Mouse (Mus musculus): ENCODE results near the gene Nelfb. TPM values are rescaled to one million over a fixed set of nuclear protein-coding genes. Genes with fewer than 3 reads are reported as not detected.
A peak's percentile ranks its signal among the peaks of the same experiment; 100 is the strongest.
"Not testable (repeated sequence)": the region's sequence is repeated elsewhere in the genome, so short reads cannot be mapped to it uniquely, and the experiment has no call there.

Nelfb gene
- 99.1 and 107 TPM in 2 replicates for polyA plus RNA-seq (2014; fragmentation: Nextera tagmentation; extraction: Ambion mirVana)

DNA sequence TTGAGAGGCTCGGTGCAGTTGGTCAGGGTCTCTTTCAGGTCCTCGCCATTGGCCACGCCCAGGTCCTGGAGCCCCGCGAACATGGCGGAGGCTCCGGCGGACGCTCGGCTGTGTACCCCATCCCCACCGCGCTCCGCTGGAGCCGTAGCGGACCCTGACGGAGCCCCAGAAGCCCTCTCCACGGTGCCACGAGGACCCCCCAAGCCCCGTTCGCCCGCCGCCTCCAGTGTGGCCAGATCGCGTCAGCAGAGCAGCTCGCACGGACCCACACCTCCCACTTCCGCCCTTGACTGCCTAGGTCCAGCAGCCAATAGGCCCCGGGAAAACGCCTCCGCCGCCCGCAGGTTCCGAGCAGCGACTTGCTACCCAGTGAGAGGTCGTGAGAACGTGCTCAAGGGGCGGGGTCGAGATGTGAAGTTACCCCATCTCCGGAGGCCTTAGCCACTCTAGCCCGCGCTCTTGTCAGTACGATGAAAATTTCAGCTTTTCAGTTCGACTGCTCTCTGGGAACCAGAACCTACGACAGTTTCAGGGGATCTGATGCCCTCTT, at the start of gene Nelfb:
Gene Nelfb (minus strand): TSS at position 369 of the 550 bp plus-strand sequence.
- DNase-seq (ENCODE audit: low spot score) (peak; percentile 98), ATAC-seq (replicated peaks; ENCODE audit: low FRiP score, low TSS enrichment, low read depth) (peak; percentile 92)
- Histone ChIP-seq H3K9me3 (ENCODE audit: control insufficient read depth, low read length) (no peaks in the 10 kb centered on the region), H3K4me3 (ENCODE audit: low read depth, low read length) (peak within 1 kb of the TSS; percentile 99), H3K9ac (ENCODE audit: low read length) (peak within 1 kb of the TSS; percentile 89), H3K36me3 (ENCODE audit: control insufficient read depth, insufficient read depth, low read length) (peaks cover 35% of the 10 kb centered on the region), H3K4me2 (ENCODE audit: low read length) (peak within 1 kb of the TSS; percentile 95), H3K27ac (ENCODE audit: low read depth) (peak within 1 kb of the TSS; percentile 83), H3K4me1 (replicated peaks; ENCODE audit: control insufficient read depth, insufficient read depth, low read length) (peaks cover 15% of the 10 kb centered on the region), H3K27me3 (replicated peaks; ENCODE audit: control insufficient read depth, insufficient read depth, low read length) (no peaks in the 10 kb centered on the region)
- WGBS, result 1% methylated on average over 41 of the region's 44 CpGs

DNA sequence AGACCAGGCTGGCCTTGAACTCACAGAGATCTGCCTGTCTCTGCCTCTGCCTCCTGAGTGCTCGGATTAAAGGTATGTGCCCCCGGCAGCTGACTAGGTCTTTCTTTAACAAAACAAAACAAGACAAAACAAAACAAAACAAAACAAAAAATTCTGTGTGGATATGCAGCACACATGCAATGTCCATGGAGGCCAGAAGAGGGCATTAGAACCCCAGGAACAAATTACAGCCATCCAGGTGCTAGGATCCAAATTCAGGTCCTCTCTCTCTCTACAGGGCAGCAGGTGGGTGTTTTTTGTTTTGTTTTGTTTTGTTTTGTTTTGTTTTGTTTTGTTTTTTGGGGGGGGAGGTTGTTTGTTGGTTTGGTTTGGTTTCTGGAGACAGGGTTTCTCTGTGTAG, 47.6 kb upstream of the Nelfb start:
- H3K9me3 ChIP-seq (ENCODE audit: control insufficient read depth, low read length), result no peaks in the 10 kb centered on the region
- WGBS, result 69% methylated on average over 2 of the region's 2 CpGs

DNA sequence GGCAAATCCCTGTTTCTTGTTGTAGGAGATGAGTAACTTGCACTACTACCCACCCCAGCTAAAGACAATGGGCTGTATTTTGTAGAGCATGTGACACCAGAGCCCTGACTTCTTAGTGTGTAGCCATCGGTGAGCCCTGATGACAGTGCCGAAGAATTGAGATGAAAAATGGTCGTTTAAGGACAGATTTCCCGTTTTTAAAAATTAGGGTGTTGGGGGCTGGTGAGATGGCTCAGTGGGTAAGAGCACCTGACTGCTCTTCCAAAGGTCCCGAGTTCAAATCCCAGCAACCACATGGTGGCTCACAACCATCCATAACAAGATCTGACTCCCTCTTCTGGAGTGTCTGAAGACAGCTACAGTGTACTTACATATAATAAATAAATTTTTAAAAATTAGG, 46.0 kb upstream of the Nelfb start:
- not testable (repeated sequence) for ATAC-seq (replicated peaks; ENCODE audit: low FRiP score, low TSS enrichment, low read depth); H3K9ac ChIP-seq (ENCODE audit: low read length); H3K27ac ChIP-seq (ENCODE audit: low read depth); H3K27me3 ChIP-seq (replicated peaks; ENCODE audit: control insufficient read depth, insufficient read depth, low read length); H3K9me3 ChIP-seq (ENCODE audit: control insufficient read depth, low read length); H3K36me3 ChIP-seq (ENCODE audit: control insufficient read depth, insufficient read depth, low read length); H3K4me2 ChIP-seq (ENCODE audit: low read length); DNase-seq (ENCODE audit: low spot score); H3K4me3 ChIP-seq (ENCODE audit: low read depth, low read length)
- H3K4me1 ChIP-seq (replicated peaks; ENCODE audit: control insufficient read depth, insufficient read depth, low read length), result peaks cover 11% of the 10 kb centered on the region
- 86% methylated on average over 5 of the region's 5 CpGs for WGBS

More for the DNA sequence above, 47.6 kb upstream of the Nelfb start:
- DNase-seq (ENCODE audit: low spot score), result no peak
- H3K27ac ChIP-seq (ENCODE audit: low read depth), result no peak overlapping the region
- H3K27me3 ChIP-seq (replicated peaks; ENCODE audit: control insufficient read depth, insufficient read depth, low read length), result peaks cover 5% of the 10 kb centered on the region; the same call in 1 of the 2 replicates
- no peak for ATAC-seq (replicated peaks; ENCODE audit: low FRiP score, low TSS enrichment, low read depth)
- H3K9ac ChIP-seq (ENCODE audit: low read length), result no peak overlapping the region
- H3K4me1 ChIP-seq (replicated peaks; ENCODE audit: control insufficient read depth, insufficient read depth, low read length), result peaks cover 16% of the 10 kb centered on the region
- H3K4me3 ChIP-seq (ENCODE audit: low read depth, low read length), result no peak overlapping the region
- no peaks in the 10 kb centered on the region for H3K36me3 ChIP-seq (ENCODE audit: control insufficient read depth, insufficient read depth, low read length)
- no peak overlapping the region for H3K4me2 ChIP-seq (ENCODE audit: low read length)

DNA sequence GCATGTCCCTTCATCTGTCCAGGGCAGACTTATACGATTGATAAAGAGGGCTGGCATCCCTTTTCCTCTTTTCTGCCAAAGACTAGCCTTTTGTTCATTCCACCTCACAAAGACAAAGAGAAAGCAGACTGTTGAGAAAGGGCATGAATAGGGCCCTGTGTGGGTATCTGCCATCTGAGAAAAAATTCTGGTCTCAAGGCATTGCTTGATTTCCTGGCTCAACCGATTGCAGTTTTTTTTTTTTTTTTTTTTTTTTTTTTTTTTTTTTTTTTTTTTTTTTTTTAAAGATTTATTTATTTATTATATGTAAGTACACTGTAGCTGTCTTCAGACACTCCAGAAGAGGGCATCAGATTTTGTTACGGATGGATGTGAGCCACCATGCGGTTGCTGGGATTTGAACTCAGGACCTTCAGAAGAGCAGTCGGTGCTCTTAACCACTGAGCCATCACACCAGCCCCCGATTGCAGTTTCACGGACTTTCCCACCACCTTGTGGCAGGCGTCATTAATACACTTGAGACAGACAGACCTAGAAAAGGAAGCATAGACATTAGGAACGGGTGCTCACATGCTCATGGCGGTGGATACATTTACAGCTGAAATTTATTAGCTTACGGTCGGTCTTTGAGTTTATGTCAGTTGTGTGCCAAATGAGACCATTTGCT, 45.3 kb upstream of the Nelfb start:
- peak overlapping the region; percentile 81; the same call in 1 of the 2 replicates for H3K9ac ChIP-seq (ENCODE audit: low read length)
- not testable (repeated sequence) for H3K36me3 ChIP-seq (ENCODE audit: control insufficient read depth, insufficient read depth, low read length); DNase-seq (ENCODE audit: low spot score); H3K9me3 ChIP-seq (ENCODE audit: control insufficient read depth, low read length); ATAC-seq (replicated peaks; ENCODE audit: low FRiP score, low TSS enrichment, low read depth); H3K27me3 ChIP-seq (replicated peaks; ENCODE audit: control insufficient read depth, insufficient read depth, low read length); H3K27ac ChIP-seq (ENCODE audit: low read depth)
- peak overlapping the region; percentile 82 for H3K4me2 ChIP-seq (ENCODE audit: low read length)
- WGBS, result 60% methylated on average over 10 of the region's 12 CpGs
- peaks cover 11% of the 10 kb centered on the region for H3K4me1 ChIP-seq (replicated peaks; ENCODE audit: control insufficient read depth, insufficient read depth, low read length)
- H3K4me3 ChIP-seq (ENCODE audit: low read depth, low read length), result peak overlapping the region; percentile 81

DNA sequence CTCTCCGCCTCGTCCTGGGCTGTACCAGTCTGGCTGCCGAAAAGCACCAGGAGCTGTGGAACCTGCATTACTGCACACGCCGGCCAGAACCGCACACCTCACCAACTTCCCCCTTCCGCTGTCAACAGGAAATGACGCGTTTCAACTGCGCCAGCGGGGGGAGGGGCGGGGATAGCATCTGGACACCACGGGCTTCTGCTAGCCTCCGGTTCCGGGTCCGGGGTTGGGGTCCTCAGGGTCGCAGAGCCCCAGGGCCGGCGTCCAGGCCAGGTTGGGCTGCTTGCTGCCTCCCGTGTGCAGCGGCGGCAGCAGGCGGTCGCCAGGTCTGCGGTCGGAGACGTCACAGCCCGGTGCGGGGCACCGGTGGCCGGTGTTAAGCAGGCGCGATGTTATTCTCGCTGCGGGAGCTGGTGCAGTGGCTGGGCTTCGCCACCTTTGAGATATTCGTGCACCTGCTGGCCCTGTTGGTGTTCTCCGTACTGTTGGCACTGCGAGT, 44.0 kb upstream of the Nelfb start, which contains the start of gene Tmem203:
Gene Tmem203 (plus strand): TSS at position 156 of the 496 bp plus-strand sequence.
- no peaks in the 10 kb centered on the region for H3K27me3 ChIP-seq (replicated peaks; ENCODE audit: control insufficient read depth, insufficient read depth, low read length)
- H3K4me3 ChIP-seq (ENCODE audit: low read depth, low read length), result peak within 1 kb of the TSS; percentile 81
- ATAC-seq (replicated peaks; ENCODE audit: low FRiP score, low TSS enrichment, low read depth) (peak; percentile 89), DNase-seq (ENCODE audit: low spot score) (peak; percentile 99)
- peaks cover 10% of the 10 kb centered on the region; the same call in 1 of the 2 replicates for H3K36me3 ChIP-seq (ENCODE audit: control insufficient read depth, insufficient read depth, low read length)
- under 1% methylated on average over 39 of the region's 39 CpGs for WGBS
- peak within 1 kb of the TSS; percentile 83 for H3K27ac ChIP-seq (ENCODE audit: low read depth)
- peak within 1 kb of the TSS; percentile 82 for H3K4me2 ChIP-seq (ENCODE audit: low read length)
- H3K4me1 ChIP-seq (replicated peaks; ENCODE audit: control insufficient read depth, insufficient read depth, low read length), result peaks cover 11% of the 10 kb centered on the region
- H3K9me3 ChIP-seq (ENCODE audit: control insufficient read depth, low read length), result no peaks in the 10 kb centered on the region
- peak within 1 kb of the TSS; percentile 81 for H3K9ac ChIP-seq (ENCODE audit: low read length)

DNA sequence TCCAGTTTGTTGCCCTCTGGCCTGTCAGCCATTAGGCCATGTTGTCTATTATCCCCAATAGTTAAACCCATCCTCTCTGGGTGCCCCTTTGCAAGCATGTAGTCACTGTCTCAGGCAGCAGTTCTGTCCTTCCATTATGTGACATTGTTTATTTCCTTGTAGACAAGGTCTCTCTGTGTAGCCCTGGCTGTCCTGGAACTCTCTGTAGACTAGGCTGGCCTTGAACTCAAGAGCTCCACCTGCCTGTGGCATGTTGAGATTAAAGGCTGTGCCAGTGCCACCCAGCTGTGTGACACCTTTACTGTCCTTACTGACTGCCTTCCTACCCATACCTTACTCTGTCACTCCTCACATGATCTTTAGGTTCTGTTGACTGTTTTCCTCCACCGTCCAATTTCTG, 41.0 kb upstream of the Nelfb start:
- whole genome bisulfite sequencing, result 91% methylated on average over 1 of the region's 1 CpGs
- Histone ChIP-seq H3K9me3 (ENCODE audit: control insufficient read depth, low read length) (no peaks in the 10 kb centered on the region), H3K4me1 (replicated peaks; ENCODE audit: control insufficient read depth, insufficient read depth, low read length) (peaks cover 11% of the 10 kb centered on the region), H3K27me3 (replicated peaks; ENCODE audit: control insufficient read depth, insufficient read depth, low read length) (no peaks in the 10 kb centered on the region), H3K4me3 (ENCODE audit: low read depth, low read length) (no peak overlapping the region), H3K9ac (ENCODE audit: low read length) (no peak overlapping the region), H3K27ac (ENCODE audit: low read depth) (no peak overlapping the region), H3K36me3 (ENCODE audit: control insufficient read depth, insufficient read depth, low read length) (peaks cover 33% of the 10 kb centered on the region), H3K4me2 (ENCODE audit: low read length) (no peak overlapping the region)
- DNase-seq (ENCODE audit: low spot score) (no peak), ATAC-seq (replicated peaks; ENCODE audit: low FRiP score, low TSS enrichment, low read depth) (no peak)

DNA sequence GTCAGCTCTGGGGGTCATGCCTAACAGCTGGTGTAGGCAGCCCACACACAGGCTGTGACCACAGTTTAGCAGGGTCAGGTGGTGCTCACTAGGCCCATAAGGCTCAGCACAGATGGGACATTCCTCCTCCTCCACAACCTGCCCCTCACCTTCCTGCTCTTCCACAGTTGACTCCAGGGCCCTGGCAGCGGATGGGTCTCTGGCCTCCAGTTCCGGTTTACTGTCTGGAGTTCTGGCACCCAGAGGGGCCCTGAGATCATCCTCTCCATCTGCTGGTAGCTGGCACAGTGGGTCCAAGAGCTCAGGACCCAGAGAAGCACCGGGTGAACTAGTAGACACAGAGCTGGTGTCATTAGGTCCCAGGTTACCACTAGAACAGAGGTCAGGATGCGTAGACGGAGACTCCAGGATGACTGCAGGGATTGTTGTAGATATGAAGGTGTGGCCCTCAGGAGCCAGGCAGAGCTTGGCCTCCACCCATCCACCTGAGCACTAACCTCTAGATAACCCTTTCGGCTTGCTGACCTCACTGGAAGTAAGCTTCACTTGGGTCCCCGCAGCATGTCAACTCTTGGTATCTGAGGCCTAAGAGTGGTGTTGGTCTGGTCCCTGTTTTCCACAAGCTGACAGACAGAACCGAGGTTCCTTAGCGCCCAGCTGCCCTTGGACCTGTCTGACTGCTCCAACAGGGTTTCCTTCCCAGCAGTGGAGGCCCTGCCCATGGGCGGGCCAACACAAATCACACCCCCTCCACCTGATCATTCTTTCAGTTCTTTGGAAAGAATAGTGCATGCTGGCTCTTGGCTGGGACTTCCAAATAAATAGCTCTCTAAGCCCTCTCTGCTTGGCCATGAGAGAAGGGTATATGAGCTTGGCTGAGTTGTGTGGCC, 35.1 kb upstream of the Nelfb start, which contains the start of gene AL732309.1:
Gene AL732309.1 (minus strand): TSS at position 681 of the 890 bp plus-strand sequence.
- Histone ChIP-seq H3K4me1 (replicated peaks; ENCODE audit: control insufficient read depth, insufficient read depth, low read length) (no peaks in the 10 kb centered on the region; the same call in 1 of the 2 replicates), H3K4me2 (ENCODE audit: low read length) (no peak within 1 kb of the TSS), H3K9ac (ENCODE audit: low read length) (no peak within 1 kb of the TSS), H3K36me3 (ENCODE audit: control insufficient read depth, insufficient read depth, low read length) (peaks cover 34% of the 10 kb centered on the region), H3K27ac (ENCODE audit: low read depth) (no peak within 1 kb of the TSS), H3K27me3 (replicated peaks; ENCODE audit: control insufficient read depth, insufficient read depth, low read length) (peaks cover 17% of the 10 kb centered on the region), H3K9me3 (ENCODE audit: control insufficient read depth, low read length) (no peaks in the 10 kb centered on the region), H3K4me3 (ENCODE audit: low read depth, low read length) (no peak within 1 kb of the TSS)
- 85% methylated on average over 10 of the region's 10 CpGs for WGBS
- ATAC-seq (replicated peaks; ENCODE audit: low FRiP score, low TSS enrichment, low read depth) (no peak), DNase-seq (ENCODE audit: low spot score) (no peak)

DNA sequence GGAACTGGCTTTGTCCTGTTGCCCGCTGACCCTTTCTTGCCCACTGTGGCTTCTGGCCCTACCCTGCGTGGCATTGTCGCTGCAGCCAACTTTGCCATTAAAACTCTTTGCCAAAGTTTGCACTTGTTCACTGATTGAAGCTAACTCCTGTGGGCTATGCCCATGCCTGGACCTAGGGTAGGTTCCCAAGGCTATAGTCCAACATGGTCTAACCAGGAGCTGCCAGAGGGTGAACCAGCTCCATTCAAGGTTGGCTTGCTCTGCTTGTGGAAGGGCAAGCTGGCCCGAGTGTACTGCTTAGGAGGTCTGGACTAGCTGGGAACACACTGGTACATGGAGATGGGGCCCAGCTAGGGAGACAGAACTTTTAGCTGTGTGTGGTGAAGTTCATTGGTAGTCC, 32.9 kb upstream of the Nelfb start:
- no peak for DNase-seq (ENCODE audit: low spot score)
- 89% methylated on average over 4 of the region's 4 CpGs for WGBS
- ATAC-seq (replicated peaks; ENCODE audit: low FRiP score, low TSS enrichment, low read depth), result no peak
- peaks cover 22% of the 10 kb centered on the region for H3K27me3 ChIP-seq (replicated peaks; ENCODE audit: control insufficient read depth, insufficient read depth, low read length)
- peaks cover 19% of the 10 kb centered on the region for H3K36me3 ChIP-seq (ENCODE audit: control insufficient read depth, insufficient read depth, low read length)
- H3K4me1 ChIP-seq (replicated peaks; ENCODE audit: control insufficient read depth, insufficient read depth, low read length), result peaks cover 6% of the 10 kb centered on the region; the same call in 1 of the 2 replicates
- no peak overlapping the region for H3K4me3 ChIP-seq (ENCODE audit: low read depth, low read length)
- H3K4me2 ChIP-seq (ENCODE audit: low read length), result no peak overlapping the region
- no peaks in the 10 kb centered on the region for H3K9me3 ChIP-seq (ENCODE audit: control insufficient read depth, low read length)
- no peak overlapping the region for H3K9ac ChIP-seq (ENCODE audit: low read length)
- H3K27ac ChIP-seq (ENCODE audit: low read depth), result no peak overlapping the region

Data from intestine, embryonic 14.5 days (tissue).